Mouse (Mus musculus) heart, embryonic 15.5 days (tissue): ENCODE results near the gene Hadhb. TPM values are rescaled to one million over a fixed set of nuclear protein-coding genes. Genes with fewer than 3 reads are reported as not detected.

Source experiments
- ATAC-seq: fragments of 200-750 bp; cut with Nextera tagmentation; replicated peaks from 2 replicates; pipeline ENCODE4 v1.8.0; 2017; ENCODE audit warnings: low read depth, moderate TSS enrichment; ENCODE audit not compliant: insufficient number of reproducible peaks, insufficient read depth, low FRiP score
- H3K27ac ChIP-seq: fragments of 300-500 bp; sonication (generic); 2 replicates; pipeline ENCODE4 v1.5.1; 2015; ENCODE audit warnings: mild to moderate bottlenecking, inconsistent platforms
- H3K27me3 ChIP-seq: fragments of 300-500 bp; sonication (generic); 2 replicates; pipeline ENCODE4 v1.6.1; 2015; ENCODE audit warnings: inconsistent platforms
- H3K36me3 ChIP-seq: fragments of 300-500 bp; sonication (generic); 2 replicates; pipeline ENCODE4 v1.6.1; 2015; ENCODE audit warnings: mild to moderate bottlenecking, inconsistent platforms
- H3K4me1 ChIP-seq: fragments of 300-500 bp; sonication (generic); replicated peaks from 2 replicates; pipeline ENCODE4 v1.6.1; 2015; ENCODE audit warnings: inconsistent platforms
- H3K4me2 ChIP-seq: fragments of 300-500 bp; sonication (generic); 2 replicates; pipeline ENCODE4 v1.6.1; 2015; ENCODE audit warnings: inconsistent platforms, mild to moderate bottlenecking, moderate library complexity
- H3K4me3 ChIP-seq: fragments of 300-500 bp; sonication (generic); 2 replicates; pipeline ENCODE4 v1.5.1; 2015; ENCODE audit warnings: mild to moderate bottlenecking, inconsistent platforms
- H3K9ac ChIP-seq: fragments of 300-500 bp; sonication (generic); 2 replicates; pipeline ENCODE4 v1.6.1; 2015; ENCODE audit warnings: mild to moderate bottlenecking, inconsistent platforms
- H3K9me3 ChIP-seq: fragments of 300-500 bp; sonication (generic); replicated peaks from 2 replicates; pipeline ENCODE4 v1.6.1; 2016; ENCODE audit warnings: inconsistent platforms
- WGBS: fragments of 180-500 bp; shearing (Covaris S2); methylation state at CpG from one replicate; pipeline ENCODE4 v1.1.7; 2015; ENCODE audit warnings: mixed read lengths; 5-methylcytosine and 5-hydroxymethylcytosine counted together
- polyA plus RNA-seq: library from polyadenylated mRNA; unstranded; fragments of >200 nt; fragmentation: Nextera tagmentation; extraction: Ambion mirVana; gene quantifications from 2 replicates; pipeline ENCODE4 v1.2.1, GENCODE M21; 2015

Hadhb gene
- polyA plus RNA-seq, 1 experiment from 2014 or later: 426 TPM

DNA sequence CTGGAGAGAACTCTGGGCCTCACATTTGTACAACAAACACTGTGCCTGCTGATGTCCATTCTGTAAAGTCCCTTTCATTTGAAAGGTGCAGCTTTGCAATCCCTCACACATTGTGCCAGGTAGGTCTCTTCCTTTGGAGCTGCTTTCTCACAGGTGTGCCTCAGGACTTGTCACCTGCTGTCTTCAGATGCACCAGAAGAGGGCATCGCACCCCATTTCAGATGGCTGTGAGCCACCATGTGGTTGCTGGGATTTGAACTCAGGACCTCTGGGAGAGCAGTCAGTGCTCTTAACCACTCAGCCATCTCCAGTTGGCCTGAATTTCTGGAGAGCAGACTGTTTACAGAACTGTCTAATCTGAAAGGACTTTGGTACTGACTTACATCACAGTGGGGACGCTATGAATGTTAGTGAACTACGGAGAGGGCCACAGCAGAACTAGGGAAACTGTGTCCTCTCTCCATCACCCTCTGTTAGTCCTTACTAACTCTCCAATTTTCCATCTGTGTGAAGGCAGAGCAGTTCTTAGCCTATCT, 42.4 kb upstream of the Hadhb start:
- Histone ChIP-seq H3K4me2 (no peak overlapping the region), H3K9ac (no peak overlapping the region), H3K36me3 (peaks cover 5% of the 10 kb centered on the region; the same call in 1 of the 2 replicates), H3K4me3 (no peak overlapping the region), H3K27ac (no peak overlapping the region), H3K27me3 (peaks cover 76% of the 10 kb centered on the region), H3K9me3 (no peaks in the 10 kb centered on the region), H3K4me1 (peaks cover 31% of the 10 kb centered on the region)
- no peak for ATAC-seq
- WGBS: 77% methylated on average over 3 of the region's 3 CpGs

DNA sequence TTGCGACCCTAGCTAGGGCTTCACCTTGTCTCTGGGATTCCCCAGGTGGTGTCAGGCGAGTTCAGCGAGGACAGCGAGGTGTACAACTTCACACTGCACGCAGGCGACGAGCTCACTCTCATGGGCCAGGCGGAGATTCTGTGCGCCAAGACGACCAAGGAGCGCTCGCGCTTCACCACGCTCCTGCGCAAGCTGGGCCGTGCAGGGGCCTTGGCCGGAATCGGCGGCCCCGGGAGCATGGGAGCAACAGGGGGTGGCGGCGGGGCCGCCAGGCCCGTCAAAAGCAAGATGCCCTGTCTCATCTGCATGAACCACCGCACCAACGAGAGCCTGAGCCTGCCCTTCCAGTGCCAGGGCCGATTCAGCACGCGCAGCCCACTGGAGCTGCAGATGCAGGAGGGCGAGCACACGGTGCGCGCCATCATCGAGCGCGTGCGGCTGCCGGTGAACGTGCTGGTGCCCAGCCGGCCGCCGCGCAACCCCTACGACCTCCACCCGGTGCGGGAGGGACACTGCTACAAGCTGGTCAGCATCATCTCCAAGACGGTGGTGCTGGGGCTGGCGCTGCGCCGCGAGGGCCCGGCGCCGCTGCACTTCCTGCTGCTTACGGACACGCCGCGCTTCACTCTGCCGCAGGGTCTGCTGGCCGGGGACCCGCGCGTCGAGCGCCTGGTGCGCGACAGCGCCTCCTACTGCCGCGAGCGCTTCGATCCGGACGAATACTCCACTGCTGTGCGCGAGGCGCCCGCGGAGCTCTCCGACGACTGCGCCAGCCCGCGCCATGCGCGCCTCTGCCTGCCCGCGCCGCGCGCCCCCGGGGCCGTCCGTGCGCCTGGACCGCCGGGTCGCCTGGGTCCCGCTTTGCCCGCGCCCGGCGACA, 40.9 kb upstream of the Hadhb start:
- peak overlapping the region; percentile 66 for H3K4me3 ChIP-seq
- peaks cover 61% of the 10 kb centered on the region for H3K27me3 ChIP-seq
- under 1% methylated on average over 103 of the region's 103 CpGs for WGBS
- H3K4me2 ChIP-seq: peak overlapping the region; percentile 99
- no peaks in the 10 kb centered on the region for H3K9me3 ChIP-seq
- peak overlapping the region; percentile 64 for H3K9ac ChIP-seq
- H3K4me1 ChIP-seq: peaks cover 31% of the 10 kb centered on the region
- peaks cover 18% of the 10 kb centered on the region for H3K36me3 ChIP-seq
- no peak overlapping the region for H3K27ac ChIP-seq
- ATAC-seq: peak; percentile 83

- H3K27me3 ChIP-seq: peaks cover 55% of the 10 kb centered on the region
- ATAC-seq: peak; percentile 16; the same call in 1 of the 2 replicates
- WGBS: 1% methylated on average over 28 of the region's 28 CpGs
These were observed 40.3 kb upstream of the Hadhb start for GRCm38 (mm10) chr5:30114761-30115140.

GRCm38 (mm10) chr5:30115718-30116117, 39.3 kb upstream of the Hadhb start:
- Histone ChIP-seq H3K9ac (no peak overlapping the region), H3K27ac (no peak overlapping the region), H3K9me3 (no peaks in the 10 kb centered on the region), H3K4me1 (peaks cover 25% of the 10 kb centered on the region), H3K27me3 (peaks cover 45% of the 10 kb centered on the region), H3K4me2 (no peak overlapping the region), H3K36me3 (peaks cover 34% of the 10 kb centered on the region), H3K4me3 (no peak overlapping the region)
- 31% methylated on average over 10 of the region's 10 CpGs for WGBS
- no peak for ATAC-seq

More at GRCm38 (mm10) chr5:30114761-30115140, 40.3 kb upstream of the Hadhb start:
- H3K9me3 ChIP-seq: no peaks in the 10 kb centered on the region
- H3K4me2 ChIP-seq: peak overlapping the region; percentile 99
- H3K4me1 ChIP-seq: peaks cover 31% of the 10 kb centered on the region
- H3K36me3 ChIP-seq: peaks cover 24% of the 10 kb centered on the region
- peak overlapping the region; percentile 64 for H3K9ac ChIP-seq
- H3K27ac ChIP-seq: no peak overlapping the region
- H3K4me3 ChIP-seq: peak overlapping the region; percentile 66

DNA sequence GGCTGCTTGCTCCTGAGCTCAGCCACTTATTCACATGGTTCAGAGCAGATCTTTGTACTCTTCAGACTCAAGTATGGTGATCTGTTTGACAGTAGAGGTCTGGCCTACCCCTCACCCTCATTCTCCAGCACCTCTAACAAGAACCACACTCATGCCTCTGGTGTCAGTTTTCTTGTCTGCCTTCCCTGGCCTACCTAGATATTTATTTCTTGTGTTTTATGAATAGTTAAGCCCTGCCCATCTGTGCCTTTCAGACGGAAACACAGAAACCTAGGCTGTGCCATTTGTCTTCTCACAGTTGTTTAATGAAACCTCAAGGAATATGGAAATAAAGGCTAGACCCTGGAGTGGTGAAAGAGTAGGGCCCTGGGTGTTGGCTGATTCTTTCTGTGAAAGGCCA, 37.0 kb upstream of the Hadhb start:
- Histone ChIP-seq H3K9me3 (no peaks in the 10 kb centered on the region), H3K36me3 (peaks cover 57% of the 10 kb centered on the region), H3K4me1 (peaks cover 16% of the 10 kb centered on the region), H3K4me3 (no peak overlapping the region), H3K27ac (no peak overlapping the region), H3K9ac (no peak overlapping the region), H3K27me3 (peaks cover 24% of the 10 kb centered on the region), H3K4me2 (no peak overlapping the region)
- ATAC-seq: no peak
- 87% methylated on average over 1 of the region's 1 CpGs for WGBS

DNA sequence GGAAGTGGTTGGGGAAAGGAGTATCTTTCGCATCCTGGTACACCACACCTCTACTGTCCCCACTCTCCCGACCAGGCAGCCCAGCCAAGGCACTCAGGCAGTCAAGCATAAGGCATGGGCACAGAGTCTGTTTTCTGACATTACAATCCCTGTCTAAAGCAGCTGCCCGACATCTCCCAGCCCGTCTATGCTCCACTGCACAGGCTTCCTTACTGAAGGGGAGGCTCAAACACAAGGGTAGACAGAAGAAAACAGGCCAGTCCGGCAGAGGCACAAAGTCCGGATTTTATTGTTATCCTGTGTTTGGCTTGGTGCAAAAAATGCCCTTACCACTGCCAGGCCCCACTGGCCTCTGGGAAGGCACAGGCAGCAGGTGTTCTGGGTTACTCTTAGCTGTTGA, 35.9 kb upstream of the Hadhb start:
- Histone ChIP-seq H3K4me3 (no peak overlapping the region), H3K27me3 (peaks cover 13% of the 10 kb centered on the region), H3K27ac (no peak overlapping the region), H3K4me1 (peaks cover 7% of the 10 kb centered on the region), H3K36me3 (peaks cover 68% of the 10 kb centered on the region), H3K9me3 (no peaks in the 10 kb centered on the region), H3K4me2 (no peak overlapping the region), H3K9ac (no peak overlapping the region)
- WGBS: 92% methylated on average over 6 of the region's 6 CpGs
- no peak for ATAC-seq

GRCm38 (mm10) chr5:30120106-30120505, 34.9 kb upstream of the Hadhb start:
- Histone ChIP-seq H3K36me3 (peaks cover 78% of the 10 kb centered on the region), H3K4me2 (no peak overlapping the region), H3K27ac (no peak overlapping the region), H3K9me3 (no peaks in the 10 kb centered on the region), H3K9ac (no peak overlapping the region), H3K4me3 (no peak overlapping the region), H3K27me3 (peaks cover 7% of the 10 kb centered on the region; the same call in 1 of the 2 replicates), H3K4me1 (no peaks in the 10 kb centered on the region)
- WGBS: 80% methylated on average over 7 of the region's 7 CpGs
- ATAC-seq: no peak

GRCm38 (mm10) chr5:30122481-30122880, 32.6 kb upstream of the Hadhb start:
- Histone ChIP-seq H3K9ac (no peak overlapping the region), H3K4me3 (no peak overlapping the region), H3K4me2 (no peak overlapping the region), H3K4me1 (no peaks in the 10 kb centered on the region), H3K36me3 (peaks cover 98% of the 10 kb centered on the region), H3K27ac (no peak overlapping the region), H3K27me3 (no peaks in the 10 kb centered on the region), H3K9me3 (no peaks in the 10 kb centered on the region)
- 86% methylated on average over 6 of the region's 6 CpGs for WGBS
- no peak for ATAC-seq

DNA sequence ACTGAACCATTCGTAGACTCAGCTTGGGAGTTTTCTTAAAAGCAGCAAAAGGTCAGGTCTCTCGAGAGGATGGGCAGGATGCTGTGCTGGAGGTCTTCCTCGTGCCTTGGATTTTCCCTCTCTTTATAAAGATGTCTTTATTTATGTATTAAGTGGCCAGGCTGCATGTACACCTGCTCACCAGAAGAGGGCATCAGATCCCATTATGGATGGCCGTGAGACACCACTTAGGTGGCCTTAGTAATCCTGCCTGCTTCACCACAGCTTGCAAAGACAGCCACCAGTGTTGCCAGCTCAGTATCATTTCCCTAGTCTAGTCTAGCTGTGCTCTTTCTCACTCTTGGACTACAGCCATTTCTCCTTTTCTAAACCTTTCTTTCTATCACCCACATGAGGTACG, 29.5 kb upstream of the Hadhb start:
- no peak overlapping the region for H3K4me2 ChIP-seq
- H3K27me3 ChIP-seq: no peaks in the 10 kb centered on the region
- 59% methylated on average over 5 of the region's 5 CpGs for WGBS
- ATAC-seq: no peak
- no peaks in the 10 kb centered on the region for H3K9me3 ChIP-seq
- no peak overlapping the region for H3K27ac ChIP-seq
- H3K36me3 ChIP-seq: peaks cover 100% of the 10 kb centered on the region
- no peak overlapping the region for H3K4me3 ChIP-seq
- no peaks in the 10 kb centered on the region for H3K4me1 ChIP-seq
- H3K9ac ChIP-seq: no peak overlapping the region

DNA sequence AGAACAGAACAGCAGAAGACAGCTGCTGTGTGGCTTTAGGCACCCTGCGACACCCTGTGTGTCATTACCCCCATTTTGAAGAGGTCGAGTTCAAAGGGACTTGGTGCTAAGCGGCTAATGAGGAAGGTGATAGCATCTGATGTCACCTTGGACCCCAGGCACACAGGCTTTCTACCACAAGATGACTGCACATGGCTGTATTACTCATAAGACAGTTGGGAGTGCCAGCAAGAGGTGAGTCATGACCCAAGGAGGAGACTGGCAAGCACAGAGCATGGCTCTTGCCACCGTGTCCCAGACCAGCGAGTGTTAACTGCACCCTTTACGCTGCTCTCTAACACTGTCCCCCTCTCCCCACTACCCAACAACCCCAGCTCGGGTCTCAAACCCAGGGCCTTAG, 28.3 kb upstream of the Hadhb start:
- Histone ChIP-seq H3K4me3 (no peak overlapping the region), H3K4me2 (no peak overlapping the region), H3K4me1 (no peaks in the 10 kb centered on the region), H3K9ac (no peak overlapping the region), H3K9me3 (no peaks in the 10 kb centered on the region), H3K36me3 (peaks cover 95% of the 10 kb centered on the region), H3K27ac (no peak overlapping the region), H3K27me3 (no peaks in the 10 kb centered on the region)
- WGBS: 90% methylated on average over 7 of the region's 7 CpGs
- no peak for ATAC-seq

- 86% methylated on average over 13 of the region's 13 CpGs for WGBS
- no peaks in the 10 kb centered on the region for H3K27me3 ChIP-seq
- H3K4me3 ChIP-seq: no peak overlapping the region
- no peak overlapping the region for H3K27ac ChIP-seq
- H3K4me1 ChIP-seq: no peaks in the 10 kb centered on the region
- no peak overlapping the region for H3K9ac ChIP-seq
- no peak for ATAC-seq
- no peaks in the 10 kb centered on the region for H3K9me3 ChIP-seq
- H3K36me3 ChIP-seq: peaks cover 95% of the 10 kb centered on the region
- H3K4me2 ChIP-seq: no peak overlapping the region
These were observed 27.0 kb upstream of the Hadhb start for GRCm38 (mm10) chr5:30127921-30128597.
